Mouse (Mus musculus): ENCODE measurements around the gene Reps2.

GRCm38 (mm10) chrX:162618547-162618946 is 24.9 kb downstream of the Reps2 start:
- TF ChIP-seq CTCF (IDR thresholded peaks at IDR 0.05; ENCODE audit: low read depth) (no peak), EP300 (IDR thresholded peaks at IDR 0.05; ENCODE audit: low read depth) (no peak)

All from heart, postnatal 0 days (tissue).